Mouse (Mus musculus) spleen, postnatal 4 days (tissue): ENCODE measurements around the gene Dip2b.
"Not testable (repeated sequence)": the region's sequence is repeated elsewhere in the genome, so short reads cannot be mapped to it uniquely, and the experiment has no call there.

Experiments
- DNase-seq, 2 experiments: peaks; one replicate each; pipeline ENCODE4 v3.0.0; 2022; ENCODE audit warnings: low spot score in 2 of 2

The Dip2b gene

DNA sequence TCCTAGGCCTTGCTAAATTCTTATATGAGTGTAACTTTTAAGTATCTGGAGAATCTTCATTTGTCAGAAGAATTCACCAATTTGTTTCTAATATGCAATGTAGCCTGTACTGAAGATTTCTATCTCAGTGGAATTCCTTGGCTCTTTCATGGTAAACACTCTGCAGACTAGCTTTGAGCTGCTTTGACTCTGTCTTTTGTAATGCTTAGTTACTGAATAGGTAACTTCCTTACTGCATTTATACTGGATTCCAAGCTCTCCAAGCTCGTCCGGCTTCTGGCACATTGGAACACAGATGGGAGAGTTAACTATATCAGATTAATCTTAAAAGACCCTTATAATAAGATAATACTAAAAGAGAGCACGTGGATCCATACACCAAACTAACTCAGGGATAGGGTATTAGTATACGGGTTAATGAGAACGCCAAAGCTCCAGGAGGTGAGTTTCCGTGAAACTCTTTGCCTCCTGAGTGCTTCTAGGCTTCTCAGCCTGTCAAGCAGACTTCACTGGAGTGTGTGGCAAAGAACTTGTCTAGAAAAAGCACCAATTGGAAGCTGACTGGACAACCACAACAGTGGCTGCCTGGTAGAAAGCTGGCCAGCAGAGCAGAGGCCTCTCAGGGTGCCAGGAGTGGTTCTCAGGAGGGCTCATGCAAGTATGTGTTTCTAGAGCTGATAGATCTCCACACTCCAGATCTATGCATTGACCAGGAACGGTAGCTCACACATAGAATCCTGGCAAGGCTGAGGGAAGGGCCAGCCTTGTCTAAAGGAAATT, 220.4 kb downstream of the Dip2b start:
- no peak for DNase-seq

DNA sequence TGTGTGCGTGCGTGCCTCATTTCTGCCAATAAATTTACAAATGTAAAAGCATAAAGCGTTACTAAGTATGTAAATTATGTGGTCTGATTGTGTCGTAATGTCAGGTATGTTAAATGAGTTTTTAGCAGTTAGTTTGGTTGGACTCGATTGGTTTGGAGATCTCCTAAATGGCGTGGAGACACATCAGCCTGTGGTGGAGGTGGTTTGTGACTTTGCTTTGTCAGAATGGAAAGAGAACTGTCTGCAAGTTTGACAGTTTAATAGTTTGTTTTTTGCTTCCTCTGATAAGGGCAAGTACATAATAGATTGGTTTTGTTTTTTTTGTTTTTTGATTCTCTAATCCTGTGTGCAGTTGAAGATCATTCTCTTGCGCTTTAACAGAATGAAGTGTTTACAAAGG, 221.9 kb downstream of the Dip2b start:
- not testable (repeated sequence) for DNase-seq

DNA sequence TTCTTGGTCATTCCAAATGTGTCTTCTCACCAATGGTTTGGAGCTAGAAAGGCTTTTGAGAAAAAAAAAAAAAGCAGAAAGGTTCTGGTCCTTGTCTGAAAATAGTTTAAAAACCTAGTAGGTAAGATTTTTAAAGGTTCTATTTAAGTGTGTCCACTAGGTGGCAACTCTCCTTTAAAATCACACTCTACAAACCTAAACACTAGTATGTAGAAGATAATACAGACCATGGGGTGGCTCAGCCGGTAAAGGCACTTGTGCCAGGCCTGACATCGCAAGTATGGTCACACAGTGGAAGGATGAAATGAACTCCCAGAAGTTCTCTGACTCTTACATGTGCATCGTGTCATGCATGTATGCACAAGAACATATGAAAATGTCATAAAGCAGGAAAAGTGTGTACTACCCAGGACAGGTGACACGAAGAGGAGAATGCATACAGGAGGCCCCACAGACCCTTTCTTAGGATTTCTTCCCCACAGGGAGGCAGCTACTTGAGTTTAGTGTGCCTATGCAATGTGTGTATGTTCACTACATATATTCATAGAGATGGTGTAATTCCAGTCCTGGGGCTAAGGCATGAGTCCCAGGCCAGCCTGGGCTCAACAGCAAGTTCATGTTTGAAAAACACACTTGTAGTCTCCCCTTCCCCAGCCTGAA, 224.9 kb downstream of the Dip2b start:
- no peak for DNase-seq

DNA sequence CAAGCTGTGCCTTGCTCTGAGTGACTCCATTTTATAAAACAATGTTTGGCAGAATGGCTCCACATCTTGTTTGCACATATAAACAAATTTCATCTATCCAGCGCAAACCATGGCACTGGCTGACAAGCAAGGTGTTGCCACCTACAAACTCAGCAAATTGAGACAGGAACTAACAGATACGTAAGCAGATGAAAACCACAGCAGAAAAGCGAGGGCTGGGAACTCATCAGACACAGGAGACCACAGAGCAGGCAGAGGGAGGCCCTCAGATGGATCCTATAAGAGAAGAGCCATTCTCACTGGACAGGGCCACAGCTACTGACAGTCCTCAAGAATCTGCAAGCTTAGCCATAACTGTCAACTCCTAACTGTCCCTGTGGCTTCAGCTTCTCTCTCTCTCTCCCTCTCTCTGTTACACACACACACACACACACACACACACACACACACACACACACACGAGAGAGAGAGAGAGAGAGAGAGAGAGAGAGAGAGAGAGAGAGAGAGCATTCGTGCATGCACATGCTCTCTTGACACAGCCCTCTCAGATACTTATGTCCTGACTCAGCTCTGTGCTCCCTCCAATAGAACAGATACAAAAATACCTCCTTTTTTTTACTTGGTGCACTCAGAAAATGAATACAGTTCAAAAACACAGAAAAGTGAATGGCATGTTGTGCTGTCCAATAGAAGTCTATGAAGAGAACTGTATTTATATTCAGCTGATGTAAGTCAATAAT, 227.3 kb downstream of the Dip2b start:
- no peak for DNase-seq

DNA sequence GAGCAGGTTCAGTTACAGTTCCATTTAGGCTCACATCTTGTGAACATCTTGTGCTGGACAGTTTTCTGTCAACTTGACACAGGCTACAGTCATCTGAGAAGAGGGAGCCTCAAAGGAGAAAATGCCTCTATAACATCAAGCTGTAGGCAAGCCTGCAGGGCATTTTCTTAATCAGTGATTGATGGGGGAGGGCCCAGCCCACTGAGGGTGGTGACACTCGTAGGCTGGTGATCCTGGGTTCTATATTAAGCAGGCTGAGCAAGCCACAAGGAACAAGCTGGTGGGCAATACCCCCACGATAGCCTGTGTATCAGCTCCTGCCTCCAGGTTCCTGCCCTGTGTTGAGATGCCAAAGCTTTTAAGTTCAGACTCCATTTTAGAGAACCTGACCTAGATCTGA, 230.5 kb downstream of the Dip2b start:
- DNase-seq: no peak
